Mouse (Mus musculus) frontal cortex, adult 2 months (tissue): ENCODE measurements around the gene Gucy2f. TPM values are rescaled to one million over a fixed set of nuclear protein-coding genes. Genes with fewer than 3 reads are reported as not detected.
A peak's percentile ranks its signal among the peaks of the same experiment; 100 is the strongest.
"Not testable (repeated sequence)": the region's sequence is repeated elsewhere in the genome, so short reads cannot be mapped to it uniquely, and the experiment has no call there.

Experiments
- DNase-seq, 2 experiments: peaks; one replicate each; pipeline ENCODE4 v3.0.0; 2022; ENCODE audit warnings: low spot score in 1 of 2; ENCODE audit errors: extremely low spot score in 1 of 2
- polyA plus RNA-seq: library from polyadenylated mRNA; depleted of rRNA; stranded (reverse); fragments of >200 nt; gene quantifications from 2 replicates; pipeline ENCODE4 v1.2.3, GENCODE M21; 2012; rRNA removed

Gucy2f gene
- 0.34 and 0.56 TPM in 2 replicates for polyA plus RNA-seq

DNA sequence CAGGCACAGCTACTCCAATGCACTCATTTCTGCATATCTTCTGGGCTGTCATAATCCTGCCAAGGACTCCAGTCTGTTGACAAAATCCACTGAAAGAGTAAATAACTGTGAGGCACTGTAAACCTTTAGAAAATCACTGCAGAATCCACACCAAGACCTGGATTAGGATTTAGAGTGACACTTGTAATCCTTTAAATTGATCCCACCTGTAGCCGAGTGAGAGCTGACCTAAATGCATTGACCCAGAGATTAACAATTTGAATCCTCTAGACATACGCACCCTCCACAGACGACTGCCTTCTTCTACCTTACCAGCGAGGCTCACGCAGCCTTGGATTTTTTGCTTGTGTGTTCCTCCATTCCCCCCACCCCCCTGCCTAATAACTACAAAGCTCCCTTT lies at the start of gene Gucy2f:
Gene Gucy2f, minus strand, starts transcription at position 101 of the 400 bp plus-strand sequence.
- no peak for DNase-seq

DNA sequence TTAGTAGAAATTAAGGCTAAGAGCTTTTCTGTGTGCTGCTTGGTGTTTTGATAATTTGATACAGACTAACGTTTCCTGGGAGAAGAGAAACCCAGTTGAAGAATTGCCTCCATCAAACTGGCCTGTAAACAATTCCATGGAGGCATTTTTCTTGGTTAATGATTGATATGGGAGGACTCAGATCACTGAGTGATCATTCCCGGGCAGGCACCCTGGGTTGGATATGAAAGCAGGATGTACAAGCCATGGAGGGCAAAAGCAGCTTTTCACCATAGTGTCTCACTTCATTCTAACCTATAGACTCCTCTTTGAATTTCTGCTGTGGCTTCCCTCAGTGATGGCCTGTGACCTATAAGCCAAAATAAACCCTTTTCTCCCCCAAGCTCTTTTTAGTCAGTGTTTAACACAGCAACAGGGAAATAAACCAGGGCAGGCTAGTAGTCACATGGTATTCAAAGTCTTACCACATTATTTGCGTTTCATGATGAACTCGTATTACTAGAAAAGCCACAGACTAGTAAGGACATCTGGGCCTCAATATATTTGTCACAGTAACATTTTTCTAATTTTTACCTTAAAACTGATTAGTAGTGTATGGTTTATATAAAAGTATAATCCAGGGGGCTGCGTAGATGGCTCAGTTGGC lies 49.1 kb upstream of the Gucy2f start:
- no peak for DNase-seq

DNA sequence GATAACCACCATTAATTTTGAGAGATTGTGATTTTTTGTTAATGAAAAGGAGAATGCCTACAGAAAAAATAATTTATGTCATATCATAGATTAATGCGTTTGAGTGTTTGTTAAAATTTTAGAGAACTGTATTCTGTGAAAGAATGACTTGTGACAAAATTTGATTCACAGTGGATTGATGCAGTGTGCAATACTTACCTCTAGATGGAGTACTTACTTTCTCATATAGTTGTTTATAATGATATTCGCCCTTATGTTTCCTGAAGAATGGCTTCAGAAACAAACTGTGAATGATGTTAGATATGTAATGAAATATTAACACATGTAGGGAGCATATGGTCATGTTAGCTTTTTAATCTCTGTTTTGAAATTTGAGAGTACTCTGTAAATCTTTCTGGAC lies 40.4 kb upstream of the Gucy2f start:
- peak in 1 of 2 experiments; percentile 20 for DNase-seq

DNA sequence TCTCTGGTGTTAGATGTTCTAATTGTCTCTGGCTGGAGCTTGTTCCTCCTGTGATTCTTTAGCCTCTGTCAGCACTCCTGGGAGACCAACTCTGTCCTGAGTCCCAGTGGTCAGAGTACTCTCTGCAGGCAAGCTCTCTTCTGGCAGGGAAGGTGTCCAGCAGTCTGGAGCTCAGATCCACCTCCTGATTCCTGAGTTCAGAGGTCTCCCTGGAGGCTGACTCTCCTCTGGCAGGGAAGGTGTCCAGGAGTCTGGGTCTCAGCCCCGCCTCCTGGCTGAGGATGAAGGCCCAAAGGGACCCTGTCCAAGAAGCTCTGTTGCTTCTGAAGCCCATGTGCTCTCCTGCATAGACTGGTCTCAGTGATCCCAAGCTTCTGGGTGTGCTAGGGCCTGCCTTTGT lies 39.4 kb upstream of the Gucy2f start:
- DNase-seq = not testable (repeated sequence)

DNA sequence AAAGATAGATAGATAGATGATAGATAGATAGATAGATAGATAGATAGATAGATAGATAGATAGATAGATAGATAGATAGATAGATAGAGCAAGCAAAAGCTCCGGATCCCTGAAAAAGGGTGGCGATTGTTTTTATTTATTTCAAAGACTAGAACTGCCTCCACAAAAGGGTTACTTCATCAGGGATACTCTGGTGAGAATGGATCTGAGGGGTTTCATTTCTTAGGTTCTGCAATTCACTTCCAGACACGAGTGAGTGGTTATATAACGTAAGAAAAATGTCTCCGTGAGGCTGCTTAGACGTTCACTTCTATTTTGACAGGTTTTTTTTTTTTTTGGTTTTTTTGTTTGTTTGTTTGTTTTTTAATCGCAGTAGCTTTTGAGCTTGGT lies 32.0 kb upstream of the Gucy2f start:
- DNase-seq = peak in 1 of 2 experiments; percentile 4

DNA sequence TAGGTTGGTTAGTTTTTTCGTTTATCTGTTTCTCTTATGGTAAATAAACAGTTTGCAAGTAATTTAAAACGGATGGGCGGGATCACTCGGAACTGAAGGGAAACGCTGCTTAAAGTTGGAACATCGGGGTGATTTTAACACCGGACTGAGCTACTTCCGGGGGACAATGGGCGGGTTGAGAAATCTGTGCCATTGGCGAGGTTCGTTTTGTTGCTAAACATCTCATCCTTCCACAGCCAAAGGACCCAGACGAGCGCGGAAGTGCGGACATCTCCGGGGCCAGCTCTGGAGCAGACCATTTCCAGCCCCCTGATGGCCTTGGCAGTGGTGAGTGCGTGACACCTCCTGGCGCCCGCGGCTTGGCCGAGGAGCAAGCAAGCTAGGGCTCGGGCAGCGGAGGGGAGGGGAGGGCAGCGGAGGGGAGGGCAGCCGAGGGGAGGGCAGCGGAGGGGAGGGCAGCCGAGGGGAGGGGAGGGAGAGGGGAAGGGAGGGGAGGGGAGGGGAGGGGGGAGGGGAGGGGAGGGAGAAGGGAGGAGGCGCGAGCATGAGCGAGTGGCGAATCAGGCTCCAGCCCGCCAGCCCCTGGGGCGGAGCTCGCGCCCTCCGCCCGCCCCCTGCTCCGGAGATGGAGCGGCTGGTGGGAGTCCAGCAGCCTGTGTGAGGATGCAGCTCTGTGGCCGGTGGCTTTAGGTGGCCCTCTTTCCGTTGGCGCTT lies 31.5 kb upstream of the Gucy2f start:
- peak; percentile 24 to 74 for DNase-seq

DNA sequence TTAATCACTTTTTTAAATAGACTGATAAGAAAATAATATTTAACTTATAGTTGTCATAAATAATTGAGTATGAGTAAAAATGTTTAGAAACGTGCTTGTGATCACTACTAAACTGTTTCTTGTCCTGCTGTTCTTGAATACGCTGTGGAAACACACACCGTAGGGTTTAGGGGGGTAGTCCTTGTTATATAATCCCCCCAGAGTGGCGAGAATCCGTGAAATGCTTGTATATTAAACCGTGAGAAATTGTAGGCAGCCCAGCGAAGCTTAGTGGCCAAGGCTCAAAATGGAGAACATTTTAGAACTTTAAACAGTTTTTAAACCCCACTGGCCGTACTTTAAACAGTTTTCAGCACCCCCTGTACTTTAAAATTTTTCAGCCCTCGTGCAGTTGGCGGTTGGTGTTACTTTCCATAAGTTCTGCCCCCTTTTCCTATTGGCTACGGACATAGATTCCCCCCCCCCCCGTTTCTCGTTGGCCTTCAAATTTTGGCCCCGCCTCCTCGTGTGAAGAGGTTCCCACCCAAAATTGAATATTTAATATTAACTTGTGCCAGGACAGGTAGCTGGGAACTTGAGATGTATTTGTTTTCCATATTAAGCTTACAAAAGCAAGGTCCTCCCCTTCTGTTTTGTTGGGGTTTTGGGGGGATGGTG lies 30.8 kb upstream of the Gucy2f start:
- DNase-seq = no peak

DNA sequence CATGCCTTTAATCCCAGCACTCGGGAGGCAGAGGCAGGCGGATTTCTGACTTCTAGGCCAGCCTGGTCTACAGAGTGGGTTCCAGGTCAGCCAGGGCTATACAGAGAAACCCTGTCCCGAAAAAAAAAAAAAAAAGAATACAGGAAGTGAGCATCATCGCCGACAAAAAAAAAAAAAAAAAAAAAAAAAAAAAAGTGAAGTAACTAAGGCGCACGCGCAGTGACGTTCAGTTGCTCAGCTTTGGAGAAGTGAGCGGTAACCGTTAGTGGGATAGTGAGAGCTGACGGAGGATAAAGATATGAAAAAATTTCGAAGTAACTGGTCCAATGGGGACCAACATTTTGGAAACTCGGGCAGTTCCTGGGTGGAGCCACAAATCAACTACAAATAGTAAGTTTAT lies 29.8 kb upstream of the Gucy2f start, which contains the start of gene Nxt2:
Gene Nxt2, plus strand, starts transcription at position 229 of the 400 bp plus-strand sequence.
- no peak for DNase-seq

DNA sequence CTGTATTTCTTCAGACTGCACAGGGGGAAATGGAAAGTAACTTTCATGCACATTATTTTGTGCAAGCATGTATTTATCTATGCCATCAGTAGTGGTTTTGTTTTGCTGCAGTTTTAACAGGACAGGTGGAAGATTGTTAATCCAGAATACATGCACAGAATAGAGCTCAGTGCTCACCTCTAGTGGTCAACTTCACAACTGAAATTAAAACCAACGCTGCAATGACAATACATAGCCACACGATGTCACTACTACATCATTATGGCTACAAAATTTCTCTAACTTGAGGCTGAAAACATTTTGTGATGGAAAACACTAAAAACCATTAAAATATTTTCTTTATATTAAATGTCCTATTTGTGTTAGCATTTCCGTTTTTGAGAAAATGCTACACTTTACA lies 3.6 kb upstream of the Gucy2f start:
- DNase-seq = peak; percentile 7 to 79

DNA sequence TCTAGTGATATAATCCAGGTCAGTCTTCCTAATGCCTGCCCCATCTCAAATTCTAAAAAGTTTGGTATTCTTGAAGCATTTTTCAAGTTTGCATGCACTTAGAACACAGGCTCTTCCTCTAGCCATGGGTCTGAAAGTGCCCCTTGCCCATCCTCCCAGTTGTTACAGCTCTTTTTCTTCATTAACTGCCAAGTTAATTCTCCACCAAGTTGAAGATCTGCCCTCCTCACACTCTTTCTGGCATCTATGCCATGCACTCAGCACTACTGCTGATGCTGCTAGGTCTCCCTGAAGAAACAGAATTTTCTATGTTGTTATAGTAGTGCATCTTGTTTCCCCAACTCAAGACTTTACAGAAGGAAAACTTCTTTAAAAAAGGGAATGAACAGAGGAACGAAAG lies 1.2 kb downstream of the Gucy2f start:
- DNase-seq = no peak

DNA sequence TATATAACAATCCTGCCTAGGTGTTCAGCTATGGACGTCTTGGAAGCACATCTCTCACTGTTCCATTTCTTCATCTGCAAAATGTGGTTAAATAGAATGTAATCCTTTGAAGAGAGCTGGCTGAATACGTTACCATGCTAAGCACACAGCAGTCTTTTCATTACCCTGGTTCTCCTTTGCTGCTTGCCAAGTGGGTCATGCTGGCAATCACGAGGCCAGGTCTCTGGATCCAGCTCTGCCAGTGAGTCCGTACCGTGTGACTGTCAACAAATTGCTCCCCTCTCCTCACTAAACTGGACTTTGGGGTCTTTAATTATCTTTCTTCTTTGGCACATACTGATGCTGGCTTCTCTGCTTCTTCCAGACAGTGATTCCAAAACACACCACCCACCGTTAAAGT lies 2.3 kb downstream of the Gucy2f start:
- DNase-seq = peak in 1 of 2 experiments; percentile 13

DNA sequence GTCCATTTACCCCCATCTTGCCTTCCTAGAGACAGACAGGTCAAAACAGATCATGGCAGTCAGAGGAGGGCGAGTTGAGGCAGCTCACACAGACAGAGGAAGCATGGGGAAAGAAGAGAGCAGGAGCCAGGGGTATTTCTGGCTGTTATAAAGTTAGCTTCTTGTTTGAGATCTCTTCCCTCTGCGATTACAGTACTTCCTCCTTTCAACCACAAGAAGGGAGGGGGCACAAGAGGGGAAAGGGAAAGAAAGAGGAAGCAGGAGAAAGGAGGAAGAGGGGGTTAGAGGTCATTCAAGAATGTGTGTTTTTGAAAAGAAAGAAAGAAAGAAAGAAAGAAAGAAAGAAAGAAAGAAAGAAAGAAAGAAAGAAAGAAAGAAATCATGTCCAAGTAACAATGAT lies 6.4 kb downstream of the Gucy2f start:
- no peak for DNase-seq

DNA sequence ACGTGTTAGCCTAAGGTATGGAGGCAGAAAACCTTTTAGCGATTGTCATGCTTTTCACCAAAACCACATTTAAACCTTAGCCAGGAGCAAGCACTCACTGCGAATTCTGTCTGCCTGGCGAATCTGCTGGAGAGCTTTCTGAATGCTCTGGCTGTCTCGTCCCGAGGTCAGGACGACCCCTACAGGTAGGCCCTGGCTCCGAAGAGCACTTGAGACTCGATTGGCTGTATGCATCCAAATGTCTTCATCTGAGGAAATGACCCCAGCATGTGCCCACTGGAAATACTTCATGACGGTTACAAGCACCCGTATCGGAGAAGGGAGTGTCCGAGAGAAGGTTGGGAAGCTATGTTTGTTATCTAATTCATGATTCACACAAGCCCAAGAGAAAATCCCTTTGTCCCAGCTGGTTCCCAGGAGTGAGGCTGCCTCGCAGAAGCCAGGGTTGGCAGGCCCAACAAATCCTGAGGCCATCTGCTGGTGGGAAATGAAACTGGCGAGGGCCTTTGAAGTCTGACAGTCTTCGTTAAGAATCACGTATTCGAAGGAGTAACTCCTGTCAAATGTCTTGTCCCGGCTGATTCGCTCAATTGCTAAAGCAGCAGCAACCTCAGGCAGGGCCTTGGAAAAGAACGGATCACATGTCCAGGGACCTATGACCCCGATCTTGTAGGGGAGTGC lies 7.6 kb downstream of the Gucy2f start:
- peak in 1 of 2 experiments; percentile 60 for DNase-seq

DNA sequence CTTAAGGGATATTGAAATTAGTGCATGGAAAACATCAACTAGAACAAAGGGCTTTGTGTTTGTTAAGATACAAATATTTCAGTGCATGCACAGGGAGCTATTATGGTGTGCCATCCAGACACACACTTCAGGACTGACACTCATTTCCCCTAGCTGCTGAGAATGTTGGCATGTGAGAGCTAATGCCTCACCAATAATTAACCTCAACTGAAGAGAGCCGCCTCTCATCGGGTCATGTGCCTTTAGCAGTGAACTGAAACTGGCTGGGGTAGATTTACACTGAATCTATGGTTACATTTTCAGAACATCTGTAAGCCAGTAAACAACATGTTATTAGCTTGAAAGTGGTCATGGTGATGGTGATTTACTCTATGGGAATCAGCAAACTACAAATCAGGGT lies 14.7 kb downstream of the Gucy2f start:
- DNase-seq = no peak

DNA sequence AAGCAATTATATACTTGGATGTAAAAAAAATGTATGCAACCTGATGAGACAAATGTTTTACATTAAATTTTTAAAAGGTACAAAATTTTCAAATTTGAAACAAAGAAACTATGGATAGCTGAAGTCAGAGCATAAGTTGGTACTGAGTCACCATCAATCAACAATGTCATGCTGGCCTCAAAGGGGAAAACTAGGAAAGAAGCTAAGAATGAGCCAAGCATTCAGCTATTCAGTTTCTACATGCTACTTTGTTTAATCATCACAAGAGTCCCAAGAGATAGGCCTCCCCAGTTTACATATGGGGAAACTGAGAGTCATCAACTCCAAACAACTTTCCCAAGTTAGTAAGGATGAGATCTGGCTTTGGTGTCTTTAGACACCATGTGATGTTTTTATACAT lies 19.8 kb downstream of the Gucy2f start:
- no peak for DNase-seq

DNA sequence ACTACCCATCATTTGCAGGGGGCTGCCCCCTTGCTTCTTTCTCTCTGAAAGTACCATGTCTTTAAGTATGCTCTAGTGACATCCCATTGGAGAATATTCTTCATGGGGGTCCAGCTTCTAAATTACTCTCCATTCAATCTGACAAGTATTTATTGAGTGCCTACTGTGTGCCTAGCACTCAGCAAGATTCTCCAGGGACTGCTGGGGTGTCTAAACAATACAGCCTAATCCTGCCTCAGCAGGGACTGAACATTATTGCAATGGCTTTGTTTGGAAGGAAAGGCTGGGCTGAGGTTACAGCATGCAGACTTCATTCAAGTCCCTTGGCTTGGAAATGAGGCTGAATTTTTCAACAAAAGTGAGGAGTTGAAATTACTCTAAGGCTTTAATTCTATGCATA lies 81.0 kb downstream of the Gucy2f start:
- no peak for DNase-seq

DNA sequence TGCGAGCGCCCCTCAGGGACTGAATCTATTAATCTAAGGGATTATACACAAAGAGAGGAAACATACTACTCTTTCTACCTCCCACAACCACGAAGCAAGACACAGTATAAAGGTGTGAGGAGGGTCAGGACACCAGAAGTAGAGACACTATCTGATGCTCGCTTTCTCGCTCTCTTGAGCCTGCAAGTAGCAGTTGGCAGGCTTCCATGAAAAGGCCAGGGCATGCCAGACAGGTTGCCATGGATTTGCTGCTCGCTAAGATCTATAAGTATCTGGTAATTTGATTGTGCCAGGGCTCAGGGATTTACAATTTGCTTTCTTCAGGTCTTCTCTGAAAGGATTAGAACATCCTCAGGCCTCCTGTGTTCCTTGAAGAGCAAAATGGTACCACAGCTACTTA lies 85.5 kb downstream of the Gucy2f start:
- DNase-seq = no peak

DNA sequence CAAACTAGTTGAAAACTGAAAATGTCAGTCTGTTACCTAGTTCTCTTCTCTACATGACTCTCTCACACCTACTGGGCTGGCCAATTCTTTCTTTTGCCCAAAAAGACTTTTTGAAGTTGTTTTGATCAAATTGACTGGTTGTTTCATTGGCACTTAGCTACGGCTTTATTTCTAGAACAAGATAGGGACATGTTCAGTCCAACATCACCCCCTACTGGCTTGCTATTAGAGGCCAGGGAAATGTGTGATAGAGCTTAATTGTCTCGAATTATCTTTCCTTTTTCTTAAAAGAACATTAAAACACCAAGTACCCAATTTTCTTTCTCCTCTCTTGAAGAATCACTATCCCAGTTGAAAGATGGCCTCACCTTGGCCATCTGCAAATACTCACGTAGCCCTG lies 99.8 kb downstream of the Gucy2f start:
- peak; percentile 1 to 64 for DNase-seq

DNA sequence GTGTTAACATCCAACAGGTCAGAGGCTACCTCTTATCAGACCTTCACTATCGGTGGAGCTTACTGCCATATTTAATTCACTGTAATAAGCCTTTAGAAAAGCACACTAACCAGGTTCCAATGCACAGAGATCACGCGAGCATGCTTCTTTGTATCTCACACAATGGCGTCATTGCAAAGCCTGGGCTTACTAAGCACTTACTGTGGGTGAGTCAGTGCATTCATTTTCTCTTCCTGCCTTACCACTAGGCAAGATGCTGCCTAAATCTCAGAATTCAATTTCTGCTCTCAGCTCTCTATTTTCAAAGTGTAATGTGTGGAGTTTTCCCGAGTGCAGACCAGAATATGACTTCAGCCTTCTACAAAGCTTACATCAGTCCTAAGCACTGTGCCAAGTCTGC lies 101.2 kb downstream of the Gucy2f start:
- peak in 1 of 2 experiments; percentile 11 for DNase-seq

DNA sequence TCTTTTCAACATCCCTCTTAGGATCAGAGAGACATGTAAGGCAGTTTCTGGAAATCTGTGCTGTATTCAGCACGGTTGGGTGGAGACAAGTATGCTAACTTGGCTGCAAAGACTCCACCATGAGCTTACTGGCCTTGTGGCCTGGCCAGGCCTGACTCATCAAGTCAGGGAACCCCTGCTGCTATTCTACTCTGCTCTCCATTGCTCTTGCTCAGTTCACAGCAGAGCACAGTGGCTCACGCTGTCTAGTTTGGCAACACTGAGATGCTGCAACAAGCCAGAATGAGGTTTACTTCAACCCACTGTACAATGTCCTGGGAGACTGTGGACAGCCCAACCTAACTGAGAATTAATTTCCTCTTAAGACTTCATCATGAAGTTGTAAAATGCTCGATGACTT lies 134.1 kb downstream of the Gucy2f start:
- no peak for DNase-seq
